Mouse (Mus musculus) MEL (cell line): ENCODE results near the gene Cadps2.

Experiments
- BHLHE40 ChIP-seq: IDR thresholded peaks from 2 replicates; pipeline ENCODE4 v1.6.1; 2012; ENCODE audit warnings: low read depth, mild to moderate bottlenecking, inconsistent platforms, low read length, improper control_type of control experiment, borderline replicate concordance
- CTCF ChIP-seq, 3 experiments: IDR thresholded peaks in 2 of 3; conservative IDR thresholded peaks in 1 of 3; 2 replicates each; pipeline ENCODE4 v1.5.1; 2011 to 2012; ENCODE audit warnings: low read length in 3 of 3, low read depth in 2 of 3, mild to moderate bottlenecking in 2 of 3, improper control_type of control experiment in 1 of 3, inconsistent platforms in 1 of 3, mixed read lengths in 1 of 3, moderate library complexity in 1 of 3; ENCODE audit not compliant: control insufficient read depth in 1 of 3, insufficient read depth in 1 of 3, poor library complexity in 1 of 3, severe bottlenecking in 1 of 3
- E2F4 ChIP-seq: IDR thresholded peaks from 2 replicates; pipeline ENCODE4 v1.6.1; 2011; ENCODE audit warnings: low read depth, low read length, improper control_type of control experiment, borderline replicate concordance
- EP300 ChIP-seq, 2 experiments: IDR thresholded peaks; 2 replicates each; pipeline ENCODE4 v1.6.1; 2011; ENCODE audit warnings: improper control_type of control experiment in 2 of 2, low read length in 2 of 2, low read depth in 1 of 2, mild to moderate bottlenecking in 1 of 2
- MAFK ChIP-seq: IDR thresholded peaks from 2 replicates; pipeline ENCODE4 v1.6.1; 2011; ENCODE audit warnings: low read depth, mild to moderate bottlenecking, low read length, improper control_type of control experiment, borderline replicate concordance
- MAX ChIP-seq: IDR thresholded peaks from 2 replicates; pipeline ENCODE4 v1.6.1; 2011; ENCODE audit warnings: low read length, improper control_type of control experiment
- MEF2A ChIP-seq: IDR thresholded peaks from 2 replicates; pipeline ENCODE4 v1.6.1; 2014; ENCODE audit warnings: low read depth, mild to moderate bottlenecking, inconsistent platforms, low read length, improper control_type of control experiment; ENCODE audit not compliant: poor library complexity, insufficient replicate concordance, severe bottlenecking; ENCODE audit errors: extremely low read depth
- MYC ChIP-seq: IDR thresholded peaks from 2 replicates; pipeline ENCODE4 v1.6.1; 2011; ENCODE audit warnings: low read depth, mild to moderate bottlenecking, low read length, improper control_type of control experiment, moderate library complexity
- NELFE ChIP-seq: IDR thresholded peaks from 2 replicates; pipeline ENCODE4 v1.6.1; 2011; ENCODE audit warnings: low read depth, low read length, improper control_type of control experiment
- POLR2A ChIP-seq, 2 experiments: IDR thresholded peaks; 2 replicates each; pipeline ENCODE4 v1.6.1; 2011 to 2012; ENCODE audit warnings: low read length in 2 of 2, mild to moderate bottlenecking in 2 of 2, control low read depth in 1 of 2, improper control_type of control experiment in 1 of 2, low read depth in 1 of 2, moderate library complexity in 1 of 2; ENCODE audit not compliant: control insufficient read depth in 1 of 2, insufficient read depth in 1 of 2, poor library complexity in 1 of 2
- POLR2AphosphoS5 ChIP-seq: IDR thresholded peaks from 2 replicates; pipeline ENCODE4 v1.6.1; 2012; ENCODE audit warnings: low read depth, borderline replicate concordance, mild to moderate bottlenecking, inconsistent platforms, low read length, moderate library complexity, mixed read lengths
- ZC3H11A ChIP-seq: IDR thresholded peaks from 2 replicates; pipeline ENCODE4 v1.6.1; 2012; ENCODE audit warnings: low read depth, mild to moderate bottlenecking, inconsistent platforms, low read length, improper control_type of control experiment
- ZKSCAN1 ChIP-seq: IDR thresholded peaks from 2 replicates; pipeline ENCODE4 v1.6.1; 2012; ENCODE audit warnings: low read depth, mild to moderate bottlenecking, inconsistent platforms, low read length, improper control_type of control experiment, moderate library complexity
- ZNF384 ChIP-seq: IDR thresholded peaks from 2 replicates; pipeline ENCODE4 v1.6.1; 2012; ENCODE audit warnings: low read depth, mild to moderate bottlenecking, inconsistent platforms, low read length, improper control_type of control experiment

DNA sequence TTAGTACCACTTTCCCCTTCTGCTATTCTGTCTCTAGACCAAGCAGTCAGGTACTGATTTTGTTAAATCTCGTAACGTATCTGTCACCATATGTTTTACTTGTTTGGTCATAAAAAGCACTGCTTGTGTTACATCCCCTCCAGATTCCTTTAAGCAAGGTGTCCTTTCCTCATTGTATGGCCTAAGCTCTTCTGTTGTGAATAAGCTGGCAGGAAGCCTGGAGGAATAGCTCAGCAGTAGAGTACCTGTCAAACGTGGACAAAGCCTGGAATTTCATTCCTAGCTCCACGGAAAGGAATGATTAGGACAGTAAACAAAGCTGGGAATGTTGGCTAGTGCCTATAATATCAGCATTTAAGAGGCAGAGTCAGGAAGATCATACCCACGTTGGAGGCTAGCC, 340.6 kb downstream of the Cadps2 start:
- TF ChIP-seq ZNF384: no peak
- TF ChIP-seq POLR2A (IDR thresholded peaks at IDR 0.05; ENCODE audit: control insufficient read depth in 1 of 2, insufficient read depth in 1 of 2, low read depth in 1 of 2, low read length in 2 of 2, poor library complexity in 1 of 2): no peak
- no peak for TF ChIP-seq BHLHE40
- TF ChIP-seq EP300 (IDR thresholded peaks at IDR 0.05; ENCODE audit: low read depth in 1 of 2, low read length in 2 of 2): no peak
- TF ChIP-seq CTCF (IDR thresholded peaks at IDR 0.05 in 2 of 3, conservative IDR thresholded peaks at IDR 0.05 in 1 of 3; ENCODE audit: control insufficient read depth in 1 of 3, insufficient read depth in 1 of 3, low read depth in 2 of 3, low read length in 3 of 3, poor library complexity in 1 of 3, severe bottlenecking in 1 of 3): no peak
- TF ChIP-seq ZKSCAN1: no peak
- no peak for TF ChIP-seq POLR2AphosphoS5
- no peak for TF ChIP-seq NELFE
- TF ChIP-seq MAX: no peak
- TF ChIP-seq MYC: no peak
- no peak for TF ChIP-seq ZC3H11A
- no peak for TF ChIP-seq MAFK
- TF ChIP-seq E2F4: no peak
- no peak for TF ChIP-seq MEF2A
